Mouse (Mus musculus): ENCODE measurements around the gene Lnx1. TPM values are rescaled to one million over a fixed set of nuclear protein-coding genes. Genes with fewer than 3 reads are reported as not detected.

The Lnx1 gene
- polyA plus RNA-seq, 1 experiment from 2014 or later: 1.6 TPM

- no peak for ATAC-seq (ENCODE audit: extremely low read depth, insufficient number of reproducible peaks, low FRiP score, low TSS enrichment)
Observed at GRCm38 (mm10) chr5:74601965-74602364, 100.7 kb downstream of the Lnx1 start.

DNA sequence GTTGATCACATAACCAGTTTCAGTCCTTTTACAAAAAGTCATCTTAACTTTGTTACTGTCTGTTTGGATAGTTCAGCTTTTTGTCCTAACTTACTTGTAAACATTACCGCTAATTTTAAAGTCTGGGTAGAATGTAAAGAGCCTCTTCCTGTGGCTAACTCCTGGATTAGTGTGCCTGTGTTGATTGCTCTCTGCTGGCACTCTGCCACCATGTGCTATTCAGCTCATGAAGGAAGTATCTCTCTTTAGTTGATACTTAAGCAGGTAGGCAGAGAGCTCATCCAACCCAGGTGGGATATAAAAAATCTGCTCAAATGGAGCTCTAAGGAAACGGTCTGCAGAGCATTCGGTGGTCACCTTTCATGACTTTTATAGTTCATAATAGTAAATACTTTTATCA is 101.5 kb downstream of the Lnx1 start:
- ATAC-seq (ENCODE audit: extremely low read depth, insufficient number of reproducible peaks, low FRiP score, low TSS enrichment): no peak

More at GRCm38 (mm10) chr5:74601965-74602364, 100.7 kb downstream of the Lnx1 start:
- WGBS: 53% methylated on average over 6 of the region's 6 CpGs
- Histone ChIP-seq H3K4me3 (no peak overlapping the region), H3K4me2 (no peak overlapping the region), H3K9me3 (no peaks in the 10 kb centered on the region), H3K27me3 (replicated peaks) (no peaks in the 10 kb centered on the region), H3K9ac (no peak overlapping the region), H3K36me3 (peaks cover 24% of the 10 kb centered on the region), H3K4me1 (peaks cover 13% of the 10 kb centered on the region), H3K27ac (replicated peaks) (no peak overlapping the region)

GRCm38 (mm10) chr5:74600010-74600409 is 102.7 kb downstream of the Lnx1 start:
- no peaks in the 10 kb centered on the region for H3K9me3 ChIP-seq
- H3K4me2 ChIP-seq: no peak overlapping the region
- no peak overlapping the region for H3K27ac ChIP-seq (replicated peaks)
- 68% methylated on average over 5 of the region's 5 CpGs for WGBS
- peaks cover 13% of the 10 kb centered on the region for H3K4me1 ChIP-seq
- no peaks in the 10 kb centered on the region for H3K27me3 ChIP-seq (replicated peaks)
- no peak overlapping the region for H3K4me3 ChIP-seq
- no peak overlapping the region for H3K9ac ChIP-seq
- ATAC-seq (ENCODE audit: extremely low read depth, insufficient number of reproducible peaks, low FRiP score, low TSS enrichment): no peak
- peaks cover 40% of the 10 kb centered on the region for H3K36me3 ChIP-seq

More for the DNA sequence above, 101.5 kb downstream of the Lnx1 start:
- H3K4me1 ChIP-seq: peaks cover 13% of the 10 kb centered on the region
- no peak overlapping the region for H3K4me3 ChIP-seq
- no peaks in the 10 kb centered on the region for H3K9me3 ChIP-seq
- H3K9ac ChIP-seq: no peak overlapping the region
- no peaks in the 10 kb centered on the region for H3K27me3 ChIP-seq (replicated peaks)
- WGBS: 72% methylated on average over 3 of the region's 3 CpGs
- H3K36me3 ChIP-seq: peaks cover 31% of the 10 kb centered on the region
- no peak overlapping the region for H3K27ac ChIP-seq (replicated peaks)
- no peak overlapping the region for H3K4me2 ChIP-seq

DNA sequence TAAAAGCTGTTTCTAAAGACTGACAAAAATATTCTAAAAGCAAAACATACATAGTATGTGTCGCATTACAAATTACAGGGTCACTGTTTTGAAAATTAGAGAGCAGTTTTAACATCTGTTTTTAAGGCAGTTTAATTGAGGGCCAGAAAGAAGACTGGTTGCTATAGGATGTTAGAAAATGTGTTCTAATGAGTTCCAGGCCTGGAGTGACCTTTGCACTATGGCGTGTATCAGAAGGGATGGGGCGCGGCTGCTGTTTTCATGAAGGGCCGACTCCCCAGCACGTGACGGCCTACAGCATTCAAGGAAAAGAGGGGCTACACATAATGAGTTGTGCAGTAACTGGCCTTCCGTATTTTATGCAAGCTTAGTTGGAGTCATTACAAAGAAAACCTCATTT is 109.6 kb downstream of the Lnx1 start:
- H3K4me2 ChIP-seq: no peak overlapping the region
- peaks cover 90% of the 10 kb centered on the region for H3K36me3 ChIP-seq
- no peak for ATAC-seq (ENCODE audit: extremely low read depth, insufficient number of reproducible peaks, low FRiP score, low TSS enrichment)
- H3K9me3 ChIP-seq: no peaks in the 10 kb centered on the region
- H3K27ac ChIP-seq (replicated peaks): no peak overlapping the region
- WGBS: 87% methylated on average over 8 of the region's 8 CpGs
- no peaks in the 10 kb centered on the region for H3K27me3 ChIP-seq (replicated peaks)
- no peak overlapping the region for H3K9ac ChIP-seq
- H3K4me3 ChIP-seq: no peak overlapping the region
- H3K4me1 ChIP-seq: no peaks in the 10 kb centered on the region

DNA sequence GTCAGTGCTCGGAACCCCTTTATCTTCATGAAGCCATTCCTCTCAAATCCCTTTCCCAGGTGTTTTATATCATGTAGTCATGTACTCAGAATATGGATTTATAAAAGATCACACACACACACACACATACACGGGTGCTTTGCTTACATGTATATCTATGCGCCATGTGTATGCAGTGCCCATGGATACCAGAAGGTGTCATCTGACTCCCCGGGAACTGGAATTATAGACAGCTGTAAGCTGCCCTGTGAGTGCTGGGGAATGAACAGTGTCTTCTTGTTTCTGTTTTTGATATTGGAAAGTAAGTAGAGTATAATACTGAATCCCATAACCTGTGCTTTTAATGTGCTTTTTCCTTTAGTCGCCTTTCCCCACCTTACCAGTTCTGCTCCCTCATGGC is 111.3 kb downstream of the Lnx1 start:
- no peak overlapping the region for H3K9ac ChIP-seq
- no peak overlapping the region for H3K4me3 ChIP-seq
- no peak overlapping the region for H3K27ac ChIP-seq (replicated peaks)
- H3K4me2 ChIP-seq: no peak overlapping the region
- WGBS: 93% methylated on average over 5 of the region's 5 CpGs
- no peaks in the 10 kb centered on the region for H3K4me1 ChIP-seq
- H3K36me3 ChIP-seq: peaks cover 89% of the 10 kb centered on the region
- H3K9me3 ChIP-seq: no peaks in the 10 kb centered on the region
- ATAC-seq (ENCODE audit: extremely low read depth, insufficient number of reproducible peaks, low FRiP score, low TSS enrichment): no peak
- H3K27me3 ChIP-seq (replicated peaks): no peaks in the 10 kb centered on the region

GRCm38 (mm10) chr5:74589133-74589532 is 113.6 kb downstream of the Lnx1 start:
- H3K27ac ChIP-seq (replicated peaks): no peak overlapping the region
- no peak overlapping the region for H3K9ac ChIP-seq
- H3K27me3 ChIP-seq (replicated peaks): no peaks in the 10 kb centered on the region
- no peak overlapping the region for H3K4me3 ChIP-seq
- peaks cover 88% of the 10 kb centered on the region for H3K36me3 ChIP-seq
- H3K4me2 ChIP-seq: no peak overlapping the region
- ATAC-seq (ENCODE audit: extremely low read depth, insufficient number of reproducible peaks, low FRiP score, low TSS enrichment): no peak
- H3K9me3 ChIP-seq: no peaks in the 10 kb centered on the region
- WGBS: 92% methylated on average over 7 of the region's 7 CpGs
- no peaks in the 10 kb centered on the region for H3K4me1 ChIP-seq

DNA sequence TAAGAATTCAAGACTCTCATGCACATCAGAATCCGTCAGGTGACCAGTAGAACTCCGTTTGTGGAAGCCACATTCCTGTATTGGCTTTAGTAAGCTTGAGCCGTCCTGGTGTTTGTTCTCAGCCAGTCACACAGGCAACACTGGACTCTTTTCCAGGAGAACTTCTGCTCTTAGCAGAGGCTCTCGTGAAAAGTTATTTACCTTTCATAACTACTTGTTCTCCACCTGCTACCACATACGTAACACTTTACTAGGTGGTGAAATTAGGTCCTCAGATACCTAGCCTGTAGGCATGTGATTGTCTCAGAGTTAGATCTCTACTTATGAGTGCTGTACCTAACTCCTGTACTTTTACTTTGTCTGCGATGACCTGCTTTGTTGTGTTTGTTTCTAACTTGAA is 130.9 kb downstream of the Lnx1 start:
- H3K9ac ChIP-seq: no peak overlapping the region
- no peaks in the 10 kb centered on the region for H3K9me3 ChIP-seq
- 82% methylated on average over 6 of the region's 6 CpGs for WGBS
- ATAC-seq (ENCODE audit: extremely low read depth, insufficient number of reproducible peaks, low FRiP score, low TSS enrichment): no peak
- peaks cover 60% of the 10 kb centered on the region for H3K36me3 ChIP-seq
- no peaks in the 10 kb centered on the region for H3K27me3 ChIP-seq (replicated peaks)
- H3K4me2 ChIP-seq: no peak overlapping the region
- H3K27ac ChIP-seq (replicated peaks): no peak overlapping the region
- H3K4me3 ChIP-seq: no peak overlapping the region
- H3K4me1 ChIP-seq: peaks cover 14% of the 10 kb centered on the region

GRCm38 (mm10) chr5:74561151-74561550 is 141.6 kb downstream of the Lnx1 start:
- H3K36me3 ChIP-seq: peaks cover 82% of the 10 kb centered on the region

DNA sequence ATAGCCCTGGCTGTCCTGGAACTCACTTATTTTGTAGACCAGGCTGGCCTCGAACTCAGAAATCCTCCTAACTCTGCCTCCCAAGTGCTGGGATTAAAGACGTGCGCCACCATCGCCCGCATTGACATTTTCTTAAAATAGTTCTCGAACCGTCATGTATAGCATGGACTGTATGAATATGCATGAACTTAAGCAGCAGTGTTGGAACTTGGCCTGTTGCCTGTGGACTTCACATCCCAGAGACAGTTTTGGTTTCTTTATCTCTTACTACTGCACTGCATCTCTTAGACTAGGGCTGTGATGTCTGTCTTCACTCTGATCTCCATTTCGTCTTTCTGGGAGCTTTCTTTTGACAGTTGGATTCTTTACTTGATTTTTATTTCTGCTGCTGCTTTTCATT is 153.1 kb downstream of the Lnx1 start:
- Histone ChIP-seq H3K9ac (no peak overlapping the region), H3K27me3 (replicated peaks) (no peaks in the 10 kb centered on the region), H3K27ac (replicated peaks) (no peak overlapping the region), H3K4me2 (no peak overlapping the region), H3K4me1 (peaks cover 5% of the 10 kb centered on the region; the same call in 1 of the 2 replicates), H3K4me3 (no peak overlapping the region), H3K36me3 (peaks cover 86% of the 10 kb centered on the region), H3K9me3 (no peaks in the 10 kb centered on the region)
- ATAC-seq (ENCODE audit: extremely low read depth, insufficient number of reproducible peaks, low FRiP score, low TSS enrichment): no peak
- 78% methylated on average over 8 of the region's 8 CpGs for WGBS

More at GRCm38 (mm10) chr5:74561151-74561550, 141.6 kb downstream of the Lnx1 start:
- Histone ChIP-seq H3K4me3 (no peak overlapping the region), H3K4me2 (no peak overlapping the region), H3K9me3 (no peaks in the 10 kb centered on the region), H3K9ac (no peak overlapping the region), H3K4me1 (peaks cover 8% of the 10 kb centered on the region; the same call in 1 of the 2 replicates), H3K27ac (replicated peaks) (no peak overlapping the region), H3K27me3 (replicated peaks) (no peaks in the 10 kb centered on the region)
- 93% methylated on average over 1 of the region's 1 CpGs for WGBS
- no peak for ATAC-seq (ENCODE audit: extremely low read depth, insufficient number of reproducible peaks, low FRiP score, low TSS enrichment)

GRCm38 (mm10) chr5:74545606-74546005 is 157.1 kb downstream of the Lnx1 start:
- 92% methylated on average over 4 of the region's 4 CpGs for WGBS
- Histone ChIP-seq H3K9ac (no peak overlapping the region), H3K4me3 (no peak overlapping the region), H3K27me3 (replicated peaks) (no peaks in the 10 kb centered on the region), H3K36me3 (peaks cover 85% of the 10 kb centered on the region), H3K4me2 (no peak overlapping the region), H3K4me1 (peaks cover 7% of the 10 kb centered on the region; the same call in 1 of the 2 replicates), H3K27ac (replicated peaks) (no peak overlapping the region), H3K9me3 (no peaks in the 10 kb centered on the region)
- ATAC-seq (ENCODE audit: extremely low read depth, insufficient number of reproducible peaks, low FRiP score, low TSS enrichment): no peak

Data from heart, embryonic 13.5 days (tissue).